Mouse (Mus musculus) c-Kit-positive CD71-negative TER-119-negative erythroid progenitor cells, embryonic 14.5 days (primary cell): ENCODE data around the gene Synpo2.

Experiments used
- DNase-seq: peaks from one replicate; pipeline ENCODE4 v3.0.0-alpha.2; 2013; ENCODE audit warnings: low read depth

Synpo2 gene

DNA sequence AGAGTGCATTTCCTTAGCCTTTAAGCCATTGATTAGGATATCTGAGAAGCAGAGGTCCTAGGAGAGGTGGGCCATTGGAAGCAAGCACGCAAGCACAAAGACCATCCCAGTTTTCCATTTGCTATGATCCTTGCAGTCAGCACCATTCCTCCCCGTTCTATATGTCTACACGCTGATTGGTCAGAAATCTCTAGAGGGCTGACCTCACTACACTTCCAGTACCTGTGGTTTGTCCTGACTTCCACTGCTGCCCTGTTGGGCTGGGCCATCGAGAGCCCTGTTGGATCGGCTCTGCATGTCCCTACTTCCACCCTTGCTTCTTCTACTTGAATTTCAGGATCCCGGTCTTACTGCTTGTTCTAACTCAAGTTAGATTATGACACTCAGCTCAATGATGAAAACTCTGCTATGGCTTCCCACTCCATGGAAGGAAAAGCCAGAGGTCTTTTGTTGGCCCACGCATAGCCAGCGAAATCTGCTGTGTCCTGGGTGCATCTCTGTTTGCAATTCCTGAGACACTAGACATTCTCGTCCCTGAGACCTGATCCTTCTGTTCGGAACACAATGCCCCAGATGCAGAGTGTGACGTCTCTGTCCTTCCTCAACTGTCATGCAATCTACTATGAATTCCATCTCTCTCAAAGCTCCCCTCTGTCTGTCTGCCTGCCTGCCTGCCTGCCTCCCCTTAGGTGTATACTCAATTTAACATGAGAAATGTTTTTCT lies 146.5 kb downstream of the Synpo2 start:
- no peak for DNase-seq

DNA sequence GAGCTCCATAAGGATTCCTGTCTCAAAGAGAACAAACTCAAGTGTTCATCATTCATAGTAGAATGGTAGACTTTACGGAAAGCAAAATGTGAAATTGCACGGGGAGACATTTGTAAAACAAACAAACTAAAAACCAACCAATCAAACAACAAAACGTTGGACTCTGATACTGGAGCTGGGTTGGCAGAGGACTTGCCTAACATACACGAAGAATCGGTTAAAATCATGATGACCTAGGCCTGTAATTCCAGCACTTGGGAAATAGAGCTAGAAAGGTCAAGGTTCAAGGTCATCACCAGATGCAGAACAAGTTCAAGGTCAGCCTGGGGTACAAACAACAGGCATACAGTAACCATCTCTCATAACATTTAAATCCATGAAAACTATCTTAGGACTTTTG lies 147.7 kb downstream of the Synpo2 start:
- DNase-seq = no peak

DNA sequence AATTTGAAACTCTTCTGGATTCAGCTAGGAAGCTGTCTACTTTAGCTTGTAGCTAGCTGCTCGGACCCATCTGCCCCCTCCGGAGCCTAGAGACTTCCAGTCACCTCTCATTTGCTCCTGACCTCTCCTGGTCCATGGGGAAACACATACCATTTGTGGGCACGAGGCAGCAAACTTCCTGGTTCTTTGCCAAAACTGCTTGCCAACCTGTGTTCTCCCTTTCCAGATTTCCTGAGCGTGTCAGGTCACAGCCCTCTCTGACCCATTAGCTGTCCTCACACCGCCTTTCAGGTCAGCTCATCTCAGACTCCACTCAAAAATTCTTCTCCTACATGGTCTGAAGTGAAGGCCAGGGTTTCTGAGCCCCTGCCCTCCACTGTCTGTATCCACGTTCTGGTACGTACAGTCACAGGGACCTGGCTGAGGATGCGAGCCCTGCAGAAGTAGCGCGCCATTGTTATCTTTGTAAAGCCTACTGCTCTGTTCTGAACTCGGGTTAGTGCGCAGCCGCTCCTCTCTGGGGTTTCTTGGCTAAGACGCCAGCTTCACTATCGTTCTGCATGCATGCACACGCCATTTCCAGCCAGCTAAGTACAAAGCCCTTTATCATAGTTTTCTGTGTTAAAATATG lies 150.0 kb downstream of the Synpo2 start:
- DNase-seq = no peak

DNA sequence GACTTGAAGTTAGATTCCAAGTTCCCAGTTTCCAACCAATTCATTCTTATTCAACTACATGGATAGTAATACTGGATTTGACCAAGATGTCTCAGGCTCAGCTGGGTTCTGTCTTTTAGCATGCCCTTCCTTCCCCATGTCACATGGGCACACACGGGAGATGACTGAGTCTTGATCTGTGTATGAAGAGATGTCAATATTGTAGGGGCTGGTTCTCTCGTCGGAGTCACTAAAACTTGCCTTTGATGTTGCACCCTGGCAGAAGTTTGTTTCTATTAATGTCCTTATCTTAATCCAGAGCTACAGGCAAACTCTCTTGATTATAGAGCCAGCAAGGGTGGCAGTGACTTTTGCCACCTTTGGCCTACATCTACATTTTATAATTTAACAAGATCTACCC lies 154.3 kb downstream of the Synpo2 start:
- DNase-seq = no peak

DNA sequence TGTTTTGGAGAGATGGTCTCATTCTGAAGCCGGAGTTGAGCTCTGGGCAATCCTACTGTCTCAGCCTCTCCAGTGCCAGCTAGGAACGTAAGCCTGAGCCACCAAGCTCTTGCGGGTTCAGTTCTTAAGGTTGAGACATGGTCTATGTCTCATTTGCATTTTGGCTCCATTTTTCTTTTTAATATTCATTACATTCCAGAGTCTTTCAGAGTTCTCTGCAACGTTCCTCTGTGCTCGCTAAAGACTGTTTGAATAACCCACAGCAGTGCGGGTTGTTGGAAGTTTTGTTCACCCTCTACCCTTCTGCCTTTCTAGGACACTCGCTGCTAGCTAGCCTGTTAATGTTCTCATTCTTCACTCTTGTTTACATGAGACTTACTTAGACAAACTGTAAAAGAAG lies 155.0 kb downstream of the Synpo2 start:
- no peak for DNase-seq

DNA sequence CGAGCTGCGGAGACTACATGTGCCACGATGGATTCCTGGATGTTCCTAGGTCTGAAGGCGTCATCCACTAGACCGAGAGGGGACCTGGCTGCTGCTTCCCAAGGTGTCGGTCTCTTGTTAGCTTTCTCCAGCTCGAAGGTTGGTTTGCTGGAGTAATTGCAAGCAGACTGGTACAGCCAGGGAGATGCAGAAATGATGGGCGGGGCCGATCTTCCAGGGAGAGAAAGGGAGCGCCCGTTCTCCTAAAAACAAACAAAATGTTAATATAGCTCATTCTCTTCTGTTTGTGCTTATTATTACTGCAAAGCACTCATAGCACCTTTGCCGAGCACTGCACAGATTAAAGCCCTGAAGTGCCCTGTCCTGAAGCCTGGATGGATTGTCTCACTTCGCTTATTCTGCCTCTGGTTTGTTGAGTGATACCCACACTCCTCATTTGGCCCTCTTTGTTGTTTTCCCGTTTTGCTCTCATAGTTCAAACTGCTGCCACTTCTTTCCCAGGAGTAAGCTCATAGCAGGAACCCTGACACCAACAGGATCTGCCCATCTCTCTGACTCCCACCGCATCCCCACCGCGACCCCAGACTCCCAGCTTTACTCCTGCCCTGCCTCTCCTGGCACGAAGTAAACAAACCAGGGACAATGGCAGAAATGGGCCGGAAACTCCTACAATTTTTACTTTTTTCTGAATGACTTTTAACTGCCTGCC lies 155.8 kb downstream of the Synpo2 start:
- no peak for DNase-seq

DNA sequence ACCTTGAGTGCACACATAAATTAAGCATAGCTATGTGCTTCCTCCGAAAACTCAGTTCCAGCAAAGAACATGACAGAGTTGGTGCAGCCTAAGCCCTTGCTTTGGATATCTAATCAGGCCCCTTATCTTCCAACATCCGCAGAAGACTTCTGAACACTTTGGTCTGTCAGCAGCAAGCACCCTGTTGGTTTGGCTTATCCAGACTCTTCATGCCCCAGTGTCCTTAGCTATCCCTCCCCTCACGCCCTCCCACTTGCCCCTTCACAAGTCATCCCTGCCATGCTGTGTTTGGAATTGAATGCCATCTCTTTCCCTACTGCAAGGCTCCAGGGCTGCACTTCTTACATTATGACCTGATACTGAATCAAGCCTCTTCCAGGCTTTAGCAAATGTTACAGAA lies 160.2 kb downstream of the Synpo2 start:
- DNase-seq = no peak

DNA sequence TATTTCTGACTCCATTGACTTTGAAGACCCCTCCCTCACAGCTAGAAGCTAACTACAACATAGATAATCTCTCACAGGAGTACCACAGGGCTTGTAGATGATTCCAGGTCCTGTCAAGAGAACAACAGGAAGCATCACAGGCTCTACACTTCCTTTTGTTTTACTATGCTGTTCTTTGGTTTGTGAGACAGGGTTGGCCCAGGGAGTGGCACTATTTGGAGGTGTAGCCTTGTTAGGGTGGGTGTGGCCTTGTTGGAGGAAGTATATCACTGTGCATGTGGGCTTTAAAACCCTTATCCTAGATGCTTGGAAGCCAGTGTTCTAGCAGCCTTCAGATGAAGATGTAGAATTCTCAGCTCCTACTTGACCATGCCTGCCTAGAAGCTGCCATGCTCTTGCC lies 160.9 kb downstream of the Synpo2 start:
- no peak for DNase-seq

DNA sequence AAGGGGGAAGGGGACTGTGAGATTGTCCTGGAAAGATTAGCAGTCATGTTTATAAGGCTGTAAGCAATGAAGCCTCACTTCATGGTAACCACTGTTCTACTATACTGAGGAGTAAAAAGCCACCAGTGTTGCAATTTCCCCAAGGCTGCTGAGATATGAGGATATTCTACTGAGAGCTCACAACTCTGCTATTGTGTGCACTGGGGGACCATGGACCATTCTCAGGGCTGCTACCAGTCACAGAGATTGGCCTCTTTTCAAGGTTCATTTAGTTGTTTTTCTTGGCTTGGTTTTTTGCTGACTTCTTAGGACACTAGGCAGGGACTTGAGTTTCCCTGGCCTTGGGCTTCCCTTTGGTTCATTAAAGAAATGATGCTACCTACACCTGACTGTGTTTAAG lies 162.6 kb downstream of the Synpo2 start:
- DNase-seq = no peak

DNA sequence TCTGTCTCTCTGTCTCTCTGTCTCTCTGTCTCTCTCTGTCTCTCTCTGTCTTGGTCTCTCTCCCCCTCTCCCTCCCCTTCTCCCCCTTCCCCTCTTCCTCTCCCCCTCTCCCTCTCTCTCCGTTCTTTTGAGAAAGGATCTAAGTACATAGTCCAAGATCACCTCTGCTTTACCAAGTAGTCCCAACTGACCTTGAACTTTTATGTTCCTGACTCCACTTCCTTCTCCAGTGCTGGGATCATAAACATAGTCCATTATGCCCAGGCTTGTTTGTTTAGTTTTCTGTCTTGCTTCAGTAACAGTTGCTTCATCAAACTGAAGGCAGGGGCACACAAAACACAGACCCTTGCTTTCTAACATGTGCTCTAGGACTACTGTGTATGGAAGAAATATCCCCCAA lies 163.5 kb downstream of the Synpo2 start:
- no peak for DNase-seq

DNA sequence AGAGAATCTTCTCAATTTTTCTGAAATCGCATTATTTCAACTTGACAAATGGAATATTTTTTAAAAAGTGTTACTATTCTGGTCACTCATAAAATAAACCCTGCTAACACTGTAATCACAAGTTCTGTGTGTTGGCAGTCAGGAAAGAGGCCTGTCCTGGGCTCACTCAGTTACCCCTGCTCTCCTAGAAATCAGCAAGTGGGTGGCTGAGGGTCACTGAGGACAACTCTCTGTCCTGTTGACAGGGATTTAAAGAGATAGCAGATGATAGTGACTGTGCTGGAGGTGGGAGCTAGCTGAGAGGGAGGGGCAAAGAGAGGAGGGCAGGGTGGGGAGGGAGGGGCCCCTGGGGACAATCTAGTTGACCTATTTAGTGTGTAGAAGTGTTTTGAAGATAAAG lies 165.0 kb downstream of the Synpo2 start:
- DNase-seq = no peak

DNA sequence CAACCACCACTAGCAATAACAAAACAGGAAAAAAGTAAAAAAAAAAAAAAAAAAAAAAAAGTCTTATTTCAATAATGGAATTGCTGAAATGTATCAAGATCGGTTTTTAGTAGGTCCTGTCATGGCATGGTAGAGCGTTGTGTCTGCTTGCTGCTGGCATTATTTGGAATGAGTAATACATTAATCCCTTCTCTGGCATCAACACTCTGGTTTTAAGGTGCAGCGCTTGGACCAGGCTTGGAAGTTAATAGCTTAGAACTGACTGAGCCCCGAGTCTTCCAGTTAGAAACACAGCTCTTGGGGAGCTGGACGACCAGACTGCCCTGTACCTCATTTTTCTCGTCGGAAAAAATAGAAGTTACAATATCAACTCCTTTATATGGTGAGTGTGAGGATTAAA lies 169.1 kb downstream of the Synpo2 start:
- no peak for DNase-seq

DNA sequence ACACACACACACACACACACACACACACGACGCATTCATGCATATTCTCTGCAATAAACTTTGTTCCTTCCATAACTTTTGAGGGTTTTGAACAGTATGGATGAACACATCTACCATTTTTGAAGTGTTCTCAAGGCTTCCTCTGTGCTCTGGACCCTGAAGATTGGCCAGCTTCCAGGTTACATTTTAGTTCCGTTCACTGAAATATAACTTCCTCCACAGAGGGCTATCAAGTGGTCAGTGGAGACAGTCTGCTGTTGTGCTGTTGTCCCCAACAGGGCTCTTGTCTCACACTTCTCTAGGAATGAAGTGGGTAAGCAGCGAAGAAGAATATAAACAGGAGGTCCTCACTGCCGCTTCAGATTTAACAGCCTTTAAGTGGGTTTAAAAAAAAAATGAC lies 170.5 kb downstream of the Synpo2 start:
- DNase-seq = no peak

DNA sequence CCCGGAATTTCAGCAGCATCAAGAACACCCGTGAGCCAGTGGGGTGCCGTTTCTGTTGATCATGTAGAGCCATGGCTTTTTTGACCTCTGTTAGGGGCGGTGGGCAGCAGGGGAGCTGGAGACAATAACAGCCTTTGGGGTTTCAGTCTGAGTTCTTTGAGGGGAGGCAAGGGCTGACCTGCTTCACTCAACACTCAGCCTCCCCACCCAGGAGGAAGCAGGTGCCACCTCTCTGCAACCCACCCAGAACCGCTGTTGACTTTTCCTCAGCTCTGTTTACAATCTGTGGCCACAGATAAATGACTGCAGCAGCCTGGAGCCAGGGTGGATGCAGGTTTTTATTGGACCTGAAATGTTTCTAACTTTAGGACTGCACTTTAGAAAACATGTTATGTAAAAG lies 171.8 kb downstream of the Synpo2 start:
- no peak for DNase-seq

DNA sequence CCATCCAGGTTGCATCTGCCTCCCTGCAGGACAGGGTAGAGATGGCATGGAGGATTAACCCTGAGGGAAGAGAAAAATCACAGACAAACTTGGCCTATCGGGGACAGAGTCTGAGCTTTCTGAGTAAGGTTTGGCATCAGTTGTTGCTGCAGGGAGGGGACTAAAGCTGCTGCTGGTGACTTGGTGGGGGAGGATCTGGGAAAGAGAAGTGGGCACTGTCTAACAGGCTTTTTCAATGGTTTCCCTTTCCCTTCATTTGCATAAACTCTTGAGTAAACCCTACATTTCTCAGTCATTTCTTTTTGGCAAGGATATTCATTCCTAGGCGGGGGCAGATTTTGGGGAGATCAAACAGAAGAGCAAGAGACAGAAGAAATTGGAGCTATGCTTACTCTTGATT lies 174.0 kb downstream of the Synpo2 start:
- DNase-seq = no peak

DNA sequence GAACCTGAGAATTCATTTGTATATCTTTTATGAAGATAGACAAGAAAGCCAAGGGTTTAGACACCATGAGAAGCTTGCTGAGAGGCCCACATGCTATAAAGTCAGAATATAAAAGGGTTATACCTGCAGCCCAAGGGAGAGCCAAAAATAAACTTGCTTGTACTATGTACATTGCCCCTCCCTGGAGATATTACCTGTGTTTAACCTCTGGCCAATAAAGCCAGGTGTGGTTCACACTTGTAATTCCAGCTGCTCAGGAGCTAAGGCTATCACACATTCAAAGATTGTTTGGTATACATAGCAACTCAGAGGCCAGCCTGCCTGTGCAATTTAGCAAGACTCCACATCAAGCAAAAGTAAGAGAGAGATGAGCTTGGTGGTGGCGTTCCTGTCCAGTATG lies 177.1 kb downstream of the Synpo2 start:
- no peak for DNase-seq

DNA sequence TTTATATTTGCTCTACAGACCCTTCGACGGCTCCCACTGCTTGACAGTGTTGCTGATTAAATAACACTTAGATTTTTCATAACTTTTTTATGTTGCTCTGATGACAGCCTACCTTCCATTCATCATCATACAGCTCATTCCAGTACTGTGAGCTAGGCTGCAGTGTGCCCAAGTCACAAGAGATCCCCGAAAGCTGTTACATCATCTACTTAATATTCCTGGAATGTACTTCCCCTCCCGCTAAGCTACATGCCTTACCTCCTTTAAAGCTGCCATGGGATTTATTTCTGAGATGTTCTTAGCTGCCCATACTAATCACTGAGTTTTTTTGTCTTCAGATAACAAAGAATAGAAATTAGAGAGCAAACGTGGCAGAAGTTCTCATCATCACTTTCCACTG lies 181.8 kb downstream of the Synpo2 start:
- no peak for DNase-seq

DNA sequence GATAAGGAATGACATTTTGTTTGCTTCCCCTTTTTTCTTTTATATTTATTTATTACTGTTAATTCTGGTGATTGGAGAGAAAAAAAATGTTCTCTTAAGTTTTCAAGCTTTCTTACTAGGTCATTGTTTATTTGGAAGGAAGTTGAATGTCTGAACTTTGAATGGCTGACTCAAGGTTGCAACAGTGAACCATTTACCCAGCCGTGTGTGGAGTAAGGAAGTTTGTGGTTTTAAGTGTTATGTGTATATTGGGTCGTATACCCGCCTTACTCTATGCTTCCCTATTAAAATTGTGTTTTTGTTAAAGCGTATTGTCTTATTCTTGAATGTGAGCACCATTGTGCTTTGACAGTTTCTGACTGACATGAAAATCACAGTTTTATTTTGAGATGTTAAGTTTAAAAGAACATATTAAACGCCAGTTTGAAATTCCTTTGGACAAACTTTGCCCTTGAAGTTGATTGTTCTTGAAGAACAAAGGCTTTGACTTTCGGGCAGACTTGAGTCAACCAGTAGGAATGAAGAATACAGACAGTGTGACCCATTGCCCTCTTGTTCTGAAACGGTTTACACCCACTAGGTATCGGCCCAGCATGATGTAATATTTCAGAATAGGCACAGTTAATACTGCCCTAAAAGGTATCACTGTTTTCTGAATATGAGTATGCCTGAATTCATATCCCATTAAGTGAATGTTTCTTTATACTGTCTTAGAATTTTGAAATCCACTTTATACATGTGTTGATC lies 182.6 kb downstream of the Synpo2 start:
- DNase-seq = no peak

DNA sequence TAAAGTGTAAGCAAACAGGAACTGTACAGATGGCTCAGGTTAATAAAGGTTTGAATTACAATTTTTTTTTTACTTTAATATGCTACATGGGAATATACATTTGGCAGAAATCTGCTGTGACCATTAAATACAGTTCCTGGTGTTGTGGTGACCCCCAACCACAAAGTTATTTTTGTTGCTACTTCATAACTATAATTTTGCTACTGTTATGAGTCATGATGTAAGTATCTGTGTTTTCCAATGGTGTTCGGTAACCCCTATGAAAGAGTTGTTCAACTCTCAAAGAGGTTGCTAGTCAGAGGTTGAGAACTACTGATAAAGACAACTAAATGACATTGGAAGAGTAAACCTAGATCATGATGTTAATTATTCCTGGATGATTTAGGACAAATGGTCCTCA lies 193.6 kb downstream of the Synpo2 start:
- DNase-seq = no peak

DNA sequence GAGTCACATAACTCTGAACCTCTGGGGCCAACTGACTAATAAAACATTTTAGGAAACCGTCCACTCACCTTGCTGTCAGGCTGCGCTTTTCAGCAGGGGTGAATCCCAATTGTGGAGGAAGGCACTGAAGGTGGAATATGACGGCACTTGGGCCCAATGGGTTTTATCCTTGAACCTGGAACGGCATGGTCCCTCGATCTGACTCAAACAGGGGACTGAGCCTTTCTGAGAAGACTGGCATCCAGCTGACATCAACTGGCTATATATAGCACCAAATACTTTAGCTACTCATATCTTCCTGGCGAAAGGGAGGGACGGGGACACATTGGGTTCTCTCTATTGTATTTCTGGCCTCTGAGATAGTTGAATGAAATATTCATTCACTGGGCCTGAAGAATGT lies 201.2 kb downstream of the Synpo2 start, which contains the start of gene Myoz2:
Gene Myoz2, minus strand, starts transcription at position 264 of the 400 bp plus-strand sequence.
- no peak for DNase-seq

DNA sequence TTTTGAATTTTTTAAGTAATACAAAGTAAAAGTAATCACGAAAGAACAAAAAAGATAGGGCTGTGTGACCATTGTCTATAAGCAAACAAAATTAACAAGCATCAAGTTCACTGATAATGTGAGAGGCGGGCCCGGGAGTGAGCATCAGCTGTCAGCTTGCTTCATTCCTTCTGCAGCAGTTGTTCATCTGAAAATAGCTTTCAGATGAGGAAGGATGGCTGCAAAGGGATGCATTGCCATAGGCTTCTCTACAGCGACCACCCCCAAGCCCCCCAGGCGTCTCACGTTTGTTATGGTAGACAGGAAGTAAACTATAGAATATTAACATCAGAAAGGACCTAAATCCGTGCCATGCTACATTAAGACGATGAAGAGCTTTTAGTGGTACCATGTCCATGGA lies 202.1 kb downstream of the Synpo2 start:
- no peak for DNase-seq
